Mouse (Mus musculus) stomach, postnatal 0 days (tissue): ENCODE measurements around the gene Lpp. TPM values are rescaled to one million over a fixed set of nuclear protein-coding genes. Genes with fewer than 3 reads are reported as not detected.

Source experiments
- ATAC-seq: fragments of 200-750 bp; cut with Nextera tagmentation; 2 replicates; pipeline ENCODE4 v1.8.0; 2017; ENCODE audit not compliant: low FRiP score, low TSS enrichment
- DNase-seq: peaks from one replicate; pipeline ENCODE4 v3.0.0-alpha.2; 2016; ENCODE audit warnings: low spot score
- H3K27ac ChIP-seq: fragments of 300-500 bp; sonication (generic); replicated peaks from 2 replicates; pipeline ENCODE4 v1.5.1; 2014; ENCODE audit warnings: mild to moderate bottlenecking, control low read depth
- H3K27me3 ChIP-seq: fragments of 300-500 bp; sonication (generic); 2 replicates; pipeline ENCODE4 v1.6.1; 2014; ENCODE audit warnings: low read length; ENCODE audit not compliant: control insufficient read depth, insufficient read depth
- H3K36me3 ChIP-seq: fragments of 300-500 bp; sonication (generic); 2 replicates; pipeline ENCODE4 v1.6.1; 2014; ENCODE audit warnings: low read length, mixed read lengths; ENCODE audit not compliant: control insufficient read depth, insufficient read depth
- H3K4me1 ChIP-seq: fragments of 300-500 bp; sonication (generic); replicated peaks from 2 replicates; pipeline ENCODE4 v1.6.1; 2014; ENCODE audit warnings: antibody characterized with exemption; ENCODE audit not compliant: control insufficient read depth, insufficient read depth
- H3K4me2 ChIP-seq: fragments of 300-500 bp; sonication (generic); replicated peaks from 2 replicates; pipeline ENCODE4 v1.6.1; 2014; ENCODE audit warnings: low read depth, mild to moderate bottlenecking, control low read depth, moderate library complexity
- H3K4me3 ChIP-seq: fragments of 300-500 bp; sonication (generic); 2 replicates; pipeline ENCODE4 v1.5.1; 2014; ENCODE audit warnings: low read depth, low read length, control low read depth
- H3K9ac ChIP-seq: fragments of 300-500 bp; sonication (generic); 2 replicates; pipeline ENCODE4 v1.6.1; 2014; ENCODE audit warnings: mild to moderate bottlenecking, low read length, control low read depth, mixed read lengths
- H3K9me3 ChIP-seq: fragments of 300-500 bp; sonication (generic); 2 replicates; pipeline ENCODE4 v1.6.1; 2016; ENCODE audit warnings: low read length; ENCODE audit not compliant: control insufficient read depth
- CTCF ChIP-seq: IDR thresholded peaks from 2 replicates; pipeline ENCODE4 v1.5.1; 2016; ENCODE audit warnings: antibody characterized with exemption, low read depth, mild to moderate bottlenecking, moderate library complexity
- EP300 ChIP-seq: optimal IDR thresholded peaks from 2 replicates; pipeline ENCODE3; 2016; ENCODE audit warnings: antibody characterized with exemption
- WGBS: fragments of 180-500 bp; shearing (Covaris S2); extraction: QIAGEN DNeasy Blood & Tissue Kit; methylation state at CpG from one replicate; pipeline ENCODE4 v1.1.7; 2014; 5-methylcytosine and 5-hydroxymethylcytosine counted together
- polyA plus RNA-seq: library from polyadenylated mRNA; unstranded; fragments of >200 nt; fragmentation: Nextera tagmentation; extraction: Ambion mirVana; gene quantifications from 2 replicates; pipeline ENCODE4 v1.2.1, GENCODE M21; 2015

The Lpp gene
- polyA plus RNA-seq, 1 experiment from 2014 or later, result 51.3 TPM

DNA sequence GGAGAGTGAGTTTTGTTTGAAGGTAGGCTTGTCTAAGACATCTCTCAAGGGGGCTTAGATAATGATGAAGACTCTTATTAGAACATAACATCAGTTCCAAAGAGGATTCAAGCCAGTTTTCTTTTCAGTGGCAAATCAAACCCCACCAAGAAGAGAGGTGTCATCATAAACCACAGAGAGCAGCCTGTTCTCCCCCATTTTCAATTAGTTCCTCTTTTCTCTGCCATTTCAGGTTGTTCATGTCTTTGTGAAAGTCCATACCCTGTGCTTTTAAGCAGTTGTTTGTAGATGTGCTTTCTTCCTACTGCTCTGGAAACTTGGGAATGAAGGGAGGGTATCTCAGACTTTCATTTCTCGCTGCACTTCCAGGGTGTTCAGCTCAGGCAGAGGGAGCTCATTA lies 571.0 kb downstream of the Lpp start:
- DNase-seq, result no peak
- Histone ChIP-seq H3K4me2 (no peak overlapping the region), H3K9ac (no peak overlapping the region), H3K27me3 (no peaks in the 10 kb centered on the region), H3K4me1 (no peaks in the 10 kb centered on the region), H3K4me3 (no peak overlapping the region), H3K9me3 (no peaks in the 10 kb centered on the region), H3K36me3 (no peaks in the 10 kb centered on the region), H3K27ac (no peak overlapping the region)
- 58% methylated on average over 1 of the region's 1 CpGs for WGBS
- no peak for ATAC-seq
- TF ChIP-seq EP300 (no peak), CTCF (no peak)

DNA sequence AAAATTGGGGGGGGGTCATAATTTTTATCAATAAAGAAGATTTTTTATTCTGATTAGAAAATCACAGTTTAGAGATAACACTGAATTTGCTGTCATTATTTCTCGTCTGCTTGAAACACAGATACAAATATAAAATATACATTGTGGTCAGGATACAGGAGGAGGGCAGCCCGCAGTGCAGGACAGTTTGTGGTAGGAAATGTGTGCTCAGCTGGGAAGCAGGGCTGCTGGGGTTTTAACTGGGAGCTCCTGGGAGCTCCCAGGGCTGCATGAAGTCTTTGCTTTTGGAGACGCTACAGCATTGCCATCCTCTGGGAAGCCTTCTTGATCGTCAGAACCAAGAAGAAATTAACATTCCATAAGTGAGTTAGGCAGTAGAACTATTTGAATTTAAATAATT lies 571.8 kb downstream of the Lpp start:
- DNase-seq (no peak), ATAC-seq (no peak)
- no peak overlapping the region for H3K4me2 ChIP-seq
- no peaks in the 10 kb centered on the region for H3K36me3 ChIP-seq
- TF ChIP-seq EP300, result no peak
- TF ChIP-seq CTCF, result no peak
- H3K4me3 ChIP-seq, result no peak overlapping the region
- WGBS, result 64% methylated on average over 4 of the region's 4 CpGs
- H3K27me3 ChIP-seq, result no peaks in the 10 kb centered on the region
- H3K9ac ChIP-seq, result no peak overlapping the region
- H3K27ac ChIP-seq, result no peak overlapping the region
- no peaks in the 10 kb centered on the region for H3K4me1 ChIP-seq
- H3K9me3 ChIP-seq, result no peaks in the 10 kb centered on the region

DNA sequence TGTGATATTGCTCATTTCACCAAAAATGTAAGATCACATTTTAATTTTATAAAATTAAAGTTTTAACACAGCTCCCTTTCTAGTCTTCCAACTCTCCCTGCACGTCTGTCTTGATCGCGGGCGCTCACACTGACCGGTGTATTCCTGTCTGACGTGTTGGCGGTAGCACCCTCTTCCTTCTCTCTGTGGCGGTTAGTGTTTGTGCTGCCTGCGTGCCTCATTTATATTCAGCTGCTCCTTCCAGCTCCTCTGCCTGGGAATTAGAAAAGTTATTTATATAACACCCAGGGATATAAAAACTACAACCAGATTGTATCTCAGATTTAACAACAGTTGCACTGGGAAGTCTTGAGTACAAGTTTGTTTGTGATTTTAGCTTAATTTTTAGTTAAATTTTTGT lies 573.2 kb downstream of the Lpp start:
- no peaks in the 10 kb centered on the region for H3K27me3 ChIP-seq
- no peak for ATAC-seq
- H3K36me3 ChIP-seq, result no peaks in the 10 kb centered on the region
- DNase-seq, result no peak
- H3K9ac ChIP-seq, result no peak overlapping the region
- no peak overlapping the region for H3K27ac ChIP-seq
- H3K4me2 ChIP-seq, result no peak overlapping the region
- TF ChIP-seq CTCF (no peak), EP300 (no peak)
- no peak overlapping the region for H3K4me3 ChIP-seq
- no peaks in the 10 kb centered on the region for H3K4me1 ChIP-seq
- WGBS, result 88% methylated on average over 9 of the region's 9 CpGs
- H3K9me3 ChIP-seq, result no peaks in the 10 kb centered on the region

- Histone ChIP-seq H3K4me3 (no peak overlapping the region), H3K36me3 (peaks cover 6% of the 10 kb centered on the region), H3K4me1 (no peaks in the 10 kb centered on the region), H3K9ac (no peak overlapping the region), H3K9me3 (no peaks in the 10 kb centered on the region), H3K4me2 (no peak overlapping the region), H3K27ac (no peak overlapping the region), H3K27me3 (no peaks in the 10 kb centered on the region)
- no peak for TF ChIP-seq EP300
- no peak for TF ChIP-seq CTCF
- DNase-seq (no peak), ATAC-seq (no peak)
- 72% methylated on average over 5 of the region's 5 CpGs for WGBS
Measured at GRCm38 (mm10) chr16:24973009-24973631, 579.8 kb downstream of the Lpp start.

DNA sequence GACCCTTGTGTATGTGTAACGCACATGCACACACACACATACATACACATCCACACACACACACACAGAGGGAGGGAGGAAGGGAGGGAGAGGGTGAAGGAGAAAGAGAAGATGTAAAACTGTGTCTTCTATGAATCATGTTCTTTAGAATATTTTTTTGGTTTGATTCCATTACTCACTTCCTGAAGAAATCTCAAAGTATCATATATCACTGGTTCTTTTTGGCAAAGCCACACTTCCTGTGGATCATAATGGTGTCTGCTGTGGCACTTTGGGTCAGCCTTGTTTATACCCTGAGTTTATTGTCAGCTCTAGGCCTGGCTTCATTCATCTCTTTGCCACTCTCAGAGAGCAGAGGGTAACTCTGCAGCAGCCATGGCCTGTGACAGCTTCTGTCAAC lies 584.5 kb downstream of the Lpp start:
- H3K4me3 ChIP-seq, result no peak overlapping the region
- H3K27ac ChIP-seq, result no peak overlapping the region
- H3K9ac ChIP-seq, result no peak overlapping the region
- no peak for TF ChIP-seq EP300
- no peak for TF ChIP-seq CTCF
- no peaks in the 10 kb centered on the region for H3K27me3 ChIP-seq
- no peaks in the 10 kb centered on the region for H3K9me3 ChIP-seq
- H3K4me1 ChIP-seq, result no peaks in the 10 kb centered on the region
- DNase-seq, result no peak
- H3K4me2 ChIP-seq, result no peak overlapping the region
- no peak for ATAC-seq
- peaks cover 18% of the 10 kb centered on the region for H3K36me3 ChIP-seq
- WGBS, result 100% methylated on average over 1 of the region's 1 CpGs

DNA sequence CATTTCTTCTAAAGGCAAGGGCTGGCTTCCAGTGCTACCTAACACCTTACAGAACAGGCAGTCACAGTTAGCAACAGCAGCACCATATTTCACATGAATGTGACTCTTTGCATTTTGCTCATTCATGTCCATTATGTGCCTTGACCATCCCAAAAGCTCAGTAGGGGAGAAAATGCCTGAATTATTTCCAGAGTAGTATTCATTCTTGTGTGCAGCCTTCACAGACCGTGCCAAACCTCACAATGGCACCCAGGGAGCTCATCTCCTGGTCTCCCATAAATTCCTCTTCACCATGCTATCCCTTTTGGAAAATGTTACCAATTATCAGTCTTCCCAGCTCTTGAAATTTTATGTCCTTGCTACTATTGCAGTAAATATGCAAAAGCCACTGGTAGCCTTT lies 584.9 kb downstream of the Lpp start:
- Histone ChIP-seq H3K9ac (no peak overlapping the region), H3K27ac (no peak overlapping the region), H3K27me3 (no peaks in the 10 kb centered on the region), H3K4me3 (no peak overlapping the region), H3K36me3 (peaks cover 18% of the 10 kb centered on the region), H3K9me3 (no peaks in the 10 kb centered on the region), H3K4me2 (no peak overlapping the region), H3K4me1 (no peaks in the 10 kb centered on the region)
- TF ChIP-seq CTCF, result no peak
- 91% methylated on average over 1 of the region's 1 CpGs for WGBS
- DNase-seq, result no peak
- ATAC-seq, result no peak
